Mouse (Mus musculus): ENCODE data around the gene Smyd3. TPM values are rescaled to one million over a fixed set of nuclear protein-coding genes. Genes with fewer than 3 reads are reported as not detected.

The Smyd3 gene
- polyA plus RNA-seq, 1 experiment, result 12.6 TPM

DNA sequence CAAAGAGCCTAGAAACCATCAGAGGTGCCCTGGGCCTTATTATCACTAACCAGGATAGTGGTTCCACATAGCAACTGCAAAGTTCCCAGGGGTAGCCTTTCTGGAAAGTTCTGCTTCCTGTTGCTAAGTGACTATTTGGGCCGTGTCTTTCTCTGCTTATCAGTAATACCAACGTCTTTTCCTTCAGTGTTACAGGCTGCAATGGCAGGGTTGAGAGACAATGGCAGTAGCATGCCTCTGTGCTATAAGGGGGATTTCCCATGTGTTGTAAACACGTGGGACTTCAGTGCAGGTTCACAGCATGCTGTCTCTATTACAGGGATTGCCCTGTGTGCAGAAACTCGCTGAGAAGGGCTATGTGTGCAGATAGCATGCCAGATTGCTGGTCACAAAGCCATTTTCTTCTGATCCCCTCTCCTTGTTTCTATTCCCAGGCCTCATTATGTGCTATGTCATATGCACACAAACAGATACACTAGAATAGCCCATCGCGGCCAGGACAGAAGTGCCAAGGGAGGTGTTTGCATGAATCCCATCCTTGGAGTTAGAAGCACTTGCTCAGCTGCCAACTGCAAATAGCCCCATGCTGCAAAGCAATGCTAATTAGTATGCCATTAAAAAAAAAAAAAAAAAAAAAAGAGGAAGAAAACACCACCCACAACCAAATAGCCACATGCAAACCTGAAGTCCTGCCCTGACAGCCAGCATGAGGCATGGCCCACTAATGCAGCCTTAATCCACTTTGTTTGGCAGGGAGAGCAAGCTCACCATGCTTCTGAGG, 604.7 kb downstream of the Smyd3 start:
- TF ChIP-seq POLR2A (IDR thresholded peaks at IDR 0.05; ENCODE audit: borderline replicate concordance, extremely low read depth, insufficient read depth, insufficient read length, poor library complexity, severe bottlenecking) (no peak), CTCF (IDR thresholded peaks at IDR 0.05; ENCODE audit: borderline replicate concordance, extremely low read depth, insufficient read depth, insufficient read length) (no peak)
- DNase-seq (ENCODE audit: low read depth), result peak; percentile 83

DNA sequence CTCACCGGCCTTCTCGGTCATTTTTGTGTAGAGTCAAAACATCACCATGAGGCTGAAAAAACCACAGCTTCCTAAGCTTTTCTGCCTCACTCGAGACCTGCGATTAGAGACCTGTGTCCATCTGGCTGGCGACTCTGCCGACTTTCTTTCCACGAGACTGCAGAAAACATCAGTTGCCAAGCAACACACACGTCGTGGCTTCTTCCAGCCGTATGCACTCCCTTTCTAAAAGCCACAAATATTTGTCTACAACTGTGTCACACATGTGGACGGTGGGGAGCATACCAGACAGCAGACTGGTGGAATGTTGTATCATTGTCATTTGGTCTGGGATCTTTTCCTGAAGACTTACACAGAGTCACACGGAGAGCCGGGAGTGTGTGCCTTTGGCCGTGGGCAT, 606.9 kb downstream of the Smyd3 start:
- no peak for TF ChIP-seq CTCF (IDR thresholded peaks at IDR 0.05; ENCODE audit: borderline replicate concordance, extremely low read depth, insufficient read depth, insufficient read length)
- TF ChIP-seq POLR2A (IDR thresholded peaks at IDR 0.05; ENCODE audit: borderline replicate concordance, extremely low read depth, insufficient read depth, insufficient read length, poor library complexity, severe bottlenecking), result no peak

More for the DNA sequence above, 606.9 kb downstream of the Smyd3 start:
- DNase-seq (ENCODE audit: low read depth), result peak; percentile 48

Other genes with a start within 250 kb of the Smyd3 start
- gene Tfb2m, start 28.2 kb upstream of the Smyd3 start, polyA plus RNA-seq (2012; rRNA removed), result 19.2 and 20.0 TPM in 2 replicates
- gene Cnst, start 28.3 kb upstream of the Smyd3 start, polyA plus RNA-seq (2012; rRNA removed), result 29.1 and 33.9 TPM in 2 replicates
- 58.7 and 65.0 TPM in 2 replicates for gene Sccpdh, start 150.2 kb upstream of the Smyd3 start, polyA plus RNA-seq (2012; rRNA removed)
- gene Kif28, start 227.2 kb upstream of the Smyd3 start, polyA plus RNA-seq (2012; rRNA removed), result 0.03 and 0.07 TPM in 2 replicates